Mouse (Mus musculus) midbrain, embryonic 16.5 days (tissue): ENCODE data around the gene Cphx1. TPM values are rescaled to one million over a fixed set of nuclear protein-coding genes. Genes with fewer than 3 reads are reported as not detected.
"Not testable (repeated sequence)": the region's sequence is repeated elsewhere in the genome, so short reads cannot be mapped to it uniquely, and the experiment has no call there.

Experiments used
- ATAC-seq: fragments of 200-750 bp; cut with Nextera tagmentation; 2 replicates; pipeline ENCODE4 v1.8.0; 2017; ENCODE audit warnings: moderate TSS enrichment
- H3K27ac ChIP-seq: fragments of 300-500 bp; sonication (generic); 2 replicates; pipeline ENCODE4 v1.5.1; 2014; ENCODE audit warnings: mild to moderate bottlenecking, low read length, mixed read lengths
- H3K27me3 ChIP-seq: fragments of 300-500 bp; sonication (generic); 2 replicates; pipeline ENCODE4 v1.6.1; 2014; ENCODE audit warnings: low read depth, low read length, mixed read lengths; ENCODE audit not compliant: control insufficient read depth, insufficient read depth
- H3K36me3 ChIP-seq: fragments of 300-500 bp; sonication (generic); 2 replicates; pipeline ENCODE4 v1.6.1; 2014; ENCODE audit warnings: mild to moderate bottlenecking, low read length, moderate library complexity, mixed read lengths; ENCODE audit not compliant: control insufficient read depth, insufficient read depth
- H3K4me1 ChIP-seq: fragments of 300-500 bp; sonication (generic); 2 replicates; pipeline ENCODE4 v1.6.1; 2014; ENCODE audit warnings: mild to moderate bottlenecking, low read length, mixed read lengths; ENCODE audit not compliant: control insufficient read depth, insufficient read depth
- H3K4me2 ChIP-seq: fragments of 300-500 bp; sonication (generic); 2 replicates; pipeline ENCODE4 v1.6.1; 2014; ENCODE audit warnings: mild to moderate bottlenecking, low read length, mixed read lengths
- H3K4me3 ChIP-seq: fragments of 300-500 bp; sonication (generic); 2 replicates; pipeline ENCODE4 v1.5.1; 2014; ENCODE audit warnings: low read depth, mild to moderate bottlenecking, low read length, moderate library complexity, mixed read lengths
- H3K9ac ChIP-seq: fragments of 300-500 bp; sonication (generic); 2 replicates; pipeline ENCODE4 v1.6.1; 2014; ENCODE audit warnings: low read depth, low read length, mixed read lengths
- H3K9me3 ChIP-seq: fragments of 300-500 bp; sonication (generic); replicated peaks from 2 replicates; pipeline ENCODE4 v1.6.1; 2014; ENCODE audit warnings: mild to moderate bottlenecking, low read length, mixed read lengths; ENCODE audit not compliant: control insufficient read depth, poor library complexity, severe bottlenecking
- WGBS: fragments of 180-500 bp; shearing (Covaris S2); extraction: QIAGEN DNeasy Blood & Tissue Kit; methylation state at CpG from one replicate; pipeline ENCODE4 v1.1.7; 2014; 5-methylcytosine and 5-hydroxymethylcytosine counted together
- polyA plus RNA-seq: library from polyadenylated mRNA; unstranded; fragments of >200 nt; fragmentation: Nextera tagmentation; extraction: Ambion mirVana; gene quantifications from 2 replicates; pipeline ENCODE4 v1.2.1, GENCODE M21; 2015

Gene Cphx1
- not detected in 2 replicates for polyA plus RNA-seq

DNA sequence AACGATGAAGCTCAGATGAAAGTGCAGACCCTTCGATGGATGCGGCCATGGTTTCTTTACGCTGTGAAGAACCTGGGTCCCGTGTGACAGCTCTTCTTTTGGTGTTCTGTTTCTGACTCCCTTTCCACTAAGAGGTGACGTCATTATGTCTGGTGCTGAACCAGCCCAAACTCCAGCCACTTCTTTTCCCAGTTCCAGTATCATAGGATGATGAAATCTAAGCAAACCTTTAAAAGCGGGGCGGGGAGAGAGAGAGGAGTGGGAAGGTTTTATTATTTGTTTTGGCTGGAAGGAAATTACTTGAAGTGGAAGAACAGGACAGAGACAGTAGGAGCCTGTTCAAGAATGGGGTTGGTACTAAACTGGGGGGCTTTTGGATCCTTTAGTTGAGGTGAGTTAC lies at the start of gene Cphx1:
Cphx1 (plus strand) TSS at position 301 of the 400 bp plus-strand sequence.
- H3K4me3 ChIP-seq, H3K4me2 ChIP-seq: not testable (repeated sequence)
- WGBS: no CpG with 5 or more reads among the region's 8 CpGs

DNA sequence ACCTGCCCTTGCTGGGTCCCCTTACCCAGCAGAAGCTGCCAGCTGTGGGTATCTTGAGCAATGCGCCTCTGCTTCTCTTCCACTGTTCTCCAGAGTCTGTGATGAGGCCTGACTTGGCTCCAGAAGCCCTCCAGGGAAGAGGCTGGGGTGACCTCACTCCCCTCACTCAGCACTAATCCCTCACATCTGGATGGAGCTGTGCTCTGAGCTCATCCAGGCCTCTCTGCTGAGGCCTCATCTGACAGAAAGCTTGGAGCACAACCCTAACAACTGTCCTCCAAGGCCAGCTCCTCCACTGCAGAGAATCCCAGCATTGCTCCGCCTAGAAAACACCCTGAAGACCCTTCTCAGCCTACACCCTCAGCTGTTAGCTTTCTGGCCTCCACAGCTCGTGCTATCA lies 43.5 kb upstream of the Cphx1 start:
- not testable (repeated sequence) for H3K27me3 ChIP-seq, H3K4me1 ChIP-seq, H3K36me3 ChIP-seq, H3K4me2 ChIP-seq, ATAC-seq, H3K27ac ChIP-seq, H3K9me3 ChIP-seq, H3K9ac ChIP-seq, H3K4me3 ChIP-seq
- no CpG with 5 or more reads among the region's 3 CpGs for WGBS

More for the DNA sequence above, at the start of gene Cphx1:
- H3K27ac ChIP-seq, ATAC-seq, H3K27me3 ChIP-seq, H3K36me3 ChIP-seq, H3K4me1 ChIP-seq, H3K9ac ChIP-seq, H3K9me3 ChIP-seq: not testable (repeated sequence)

DNA sequence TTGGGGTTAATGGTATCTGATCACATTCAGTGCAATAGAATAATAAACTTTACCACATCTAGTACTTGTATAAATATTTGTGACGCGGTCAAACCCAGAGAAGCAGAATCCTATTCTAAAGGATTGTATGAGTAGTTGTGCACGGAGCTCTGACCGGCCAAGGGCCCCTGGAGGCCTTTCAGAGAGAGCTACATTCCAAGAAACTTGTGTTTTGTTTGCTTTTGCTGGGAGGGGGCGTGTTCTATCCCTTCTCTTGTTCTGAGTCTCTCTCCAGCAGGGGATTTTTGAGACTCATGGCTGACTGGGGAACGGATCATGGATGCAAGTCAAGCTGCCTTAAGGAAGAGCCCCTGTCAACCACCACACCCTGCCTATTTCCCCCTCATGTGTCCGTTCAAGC lies 42.4 kb upstream of the Cphx1 start:
- no CpG with 5 or more reads among the region's 7 CpGs for WGBS
- not testable (repeated sequence) for H3K9me3 ChIP-seq, H3K36me3 ChIP-seq, H3K4me3 ChIP-seq, H3K27ac ChIP-seq, ATAC-seq, H3K27me3 ChIP-seq, H3K4me2 ChIP-seq, H3K9ac ChIP-seq, H3K4me1 ChIP-seq

DNA sequence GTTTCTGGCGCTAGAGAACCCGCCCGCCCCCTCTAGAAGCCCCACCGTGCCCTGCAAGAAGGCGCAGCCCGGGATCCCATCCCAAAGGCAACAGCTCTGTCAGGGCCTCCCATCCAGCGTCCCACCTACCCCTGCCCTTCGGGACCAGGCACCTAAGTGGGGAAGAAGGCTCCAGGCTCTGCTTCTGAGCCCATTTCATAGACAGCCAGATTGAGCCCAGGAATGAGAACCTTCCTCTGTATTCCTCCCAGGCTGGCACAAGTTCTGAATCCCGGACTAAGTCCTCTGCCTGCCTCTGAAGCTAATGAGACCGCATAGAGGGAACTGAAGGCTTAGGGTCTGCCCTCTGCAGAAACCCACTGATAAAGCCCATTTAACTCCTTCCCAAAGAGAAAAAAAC lies 35.1 kb upstream of the Cphx1 start, which contains the start of gene Plac9a:
Plac9a (minus strand) TSS at position 101 of the 400 bp plus-strand sequence.
- H3K4me1 ChIP-seq, H3K4me2 ChIP-seq, ATAC-seq, H3K27ac ChIP-seq, H3K27me3 ChIP-seq, H3K9me3 ChIP-seq, H3K4me3 ChIP-seq, H3K9ac ChIP-seq, H3K36me3 ChIP-seq: not testable (repeated sequence)
- no CpG with 5 or more reads among the region's 10 CpGs for WGBS

DNA sequence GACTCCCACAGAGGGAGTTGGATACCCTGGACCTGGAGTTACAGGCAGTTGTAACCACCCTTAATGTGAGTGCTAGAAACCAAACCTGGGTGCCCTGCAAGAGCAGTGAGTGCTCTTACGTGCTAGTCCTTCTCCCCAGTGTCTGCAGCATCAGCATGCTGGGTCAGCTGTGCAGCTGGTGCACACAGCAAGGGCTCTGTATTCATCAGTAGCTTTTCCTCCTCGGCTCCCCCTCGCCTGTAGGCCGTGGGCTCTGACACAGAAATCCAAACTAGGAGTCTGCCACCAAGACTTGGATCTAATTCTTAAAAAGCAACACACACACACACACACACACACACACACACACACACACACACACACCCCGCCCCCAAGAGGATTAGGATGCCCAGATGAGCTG lies 32.9 kb upstream of the Cphx1 start:
- H3K27me3 ChIP-seq, H3K9ac ChIP-seq, ATAC-seq, H3K4me1 ChIP-seq, H3K9me3 ChIP-seq, H3K4me3 ChIP-seq, H3K27ac ChIP-seq, H3K4me2 ChIP-seq, H3K36me3 ChIP-seq: not testable (repeated sequence)
- WGBS: no CpG with 5 or more reads among the region's 5 CpGs

DNA sequence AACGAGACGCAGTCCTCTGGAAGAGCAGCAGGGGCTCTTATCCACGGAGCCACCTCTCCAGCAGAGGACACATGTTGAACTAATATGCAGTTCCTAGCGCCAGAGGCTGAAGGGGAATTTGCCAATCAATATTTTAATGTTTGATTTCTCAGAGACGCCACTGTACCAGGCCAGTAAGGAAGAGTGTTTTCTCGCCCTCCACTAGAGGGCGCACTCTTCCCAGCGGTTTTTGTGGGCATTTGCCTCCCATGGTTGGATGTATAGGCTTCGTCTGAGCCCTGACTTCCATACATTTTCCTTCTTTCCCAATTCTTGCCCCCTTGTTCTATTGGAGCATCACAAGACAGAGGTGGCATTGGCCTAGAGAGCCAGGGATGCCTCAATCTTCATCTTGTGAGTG lies 30.8 kb upstream of the Cphx1 start:
- not testable (repeated sequence) for H3K9me3 ChIP-seq, ATAC-seq, H3K27me3 ChIP-seq, H3K4me1 ChIP-seq, H3K4me2 ChIP-seq, H3K36me3 ChIP-seq, H3K27ac ChIP-seq, H3K4me3 ChIP-seq, H3K9ac ChIP-seq
- no CpG with 5 or more reads among the region's 9 CpGs for WGBS

DNA sequence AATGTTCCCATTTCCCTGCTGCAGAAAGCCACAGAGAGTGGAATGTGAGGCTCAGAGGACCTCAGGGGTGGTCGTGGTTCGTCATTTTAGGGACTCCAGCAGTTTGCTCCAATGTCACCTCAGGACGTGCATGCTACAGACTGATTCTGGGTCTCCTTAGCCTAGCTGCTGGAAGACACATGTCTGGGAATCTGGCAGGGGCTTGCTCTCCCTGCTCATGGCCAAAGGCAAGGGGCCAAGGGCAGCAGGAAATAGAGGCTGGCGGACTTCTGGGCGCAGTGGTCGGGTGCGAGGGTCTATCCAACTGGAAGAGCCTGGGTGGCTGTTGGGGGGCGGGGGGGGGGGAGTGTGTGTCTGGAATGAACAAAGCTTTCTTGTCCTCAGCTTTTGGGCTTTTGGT lies 29.1 kb upstream of the Cphx1 start:
- H3K4me1 ChIP-seq, H3K4me3 ChIP-seq, H3K27ac ChIP-seq, H3K9me3 ChIP-seq, H3K36me3 ChIP-seq, ATAC-seq, H3K27me3 ChIP-seq, H3K4me2 ChIP-seq, H3K9ac ChIP-seq: not testable (repeated sequence)
- no CpG with 5 or more reads among the region's 8 CpGs for WGBS

DNA sequence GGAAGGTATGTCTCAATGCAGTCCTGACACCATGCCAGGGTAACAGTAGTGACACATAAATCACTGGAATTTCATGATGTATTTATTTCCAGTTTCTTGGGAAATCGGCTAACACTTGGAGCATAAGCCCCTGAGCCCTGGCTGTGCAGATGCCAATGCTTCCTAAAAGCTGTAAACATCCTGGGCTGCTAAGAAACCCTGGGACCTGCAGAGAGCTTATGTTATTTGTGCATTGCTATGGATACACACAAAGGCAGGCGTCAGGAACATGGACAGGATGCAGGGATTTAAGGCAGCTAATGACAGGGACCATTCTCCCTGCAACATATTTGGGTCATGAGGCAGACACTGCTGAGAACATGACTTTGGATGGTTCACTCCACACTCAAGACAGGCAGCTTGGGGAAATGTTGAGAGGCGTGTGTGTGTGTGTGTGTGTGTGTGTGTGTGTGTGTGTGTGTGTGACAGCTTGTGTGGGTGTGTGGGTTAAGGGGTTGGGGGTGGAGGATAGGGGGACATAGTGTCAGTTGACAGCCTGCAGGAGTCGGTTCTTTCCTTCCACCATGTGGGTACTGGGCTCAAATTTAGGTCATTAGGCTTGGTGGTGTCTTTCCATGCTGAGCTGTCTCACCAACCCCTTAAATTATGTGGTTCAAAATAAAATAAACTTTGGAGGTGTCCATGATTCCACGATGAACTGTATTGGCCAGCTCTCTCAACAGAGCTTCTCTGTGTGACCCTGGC lies 19.5 kb upstream of the Cphx1 start:
- no CpG with 5 or more reads among the region's 5 CpGs for WGBS
- ATAC-seq, H3K9ac ChIP-seq, H3K27ac ChIP-seq, H3K36me3 ChIP-seq, H3K4me1 ChIP-seq, H3K27me3 ChIP-seq, H3K4me2 ChIP-seq, H3K4me3 ChIP-seq, H3K9me3 ChIP-seq: not testable (repeated sequence)

DNA sequence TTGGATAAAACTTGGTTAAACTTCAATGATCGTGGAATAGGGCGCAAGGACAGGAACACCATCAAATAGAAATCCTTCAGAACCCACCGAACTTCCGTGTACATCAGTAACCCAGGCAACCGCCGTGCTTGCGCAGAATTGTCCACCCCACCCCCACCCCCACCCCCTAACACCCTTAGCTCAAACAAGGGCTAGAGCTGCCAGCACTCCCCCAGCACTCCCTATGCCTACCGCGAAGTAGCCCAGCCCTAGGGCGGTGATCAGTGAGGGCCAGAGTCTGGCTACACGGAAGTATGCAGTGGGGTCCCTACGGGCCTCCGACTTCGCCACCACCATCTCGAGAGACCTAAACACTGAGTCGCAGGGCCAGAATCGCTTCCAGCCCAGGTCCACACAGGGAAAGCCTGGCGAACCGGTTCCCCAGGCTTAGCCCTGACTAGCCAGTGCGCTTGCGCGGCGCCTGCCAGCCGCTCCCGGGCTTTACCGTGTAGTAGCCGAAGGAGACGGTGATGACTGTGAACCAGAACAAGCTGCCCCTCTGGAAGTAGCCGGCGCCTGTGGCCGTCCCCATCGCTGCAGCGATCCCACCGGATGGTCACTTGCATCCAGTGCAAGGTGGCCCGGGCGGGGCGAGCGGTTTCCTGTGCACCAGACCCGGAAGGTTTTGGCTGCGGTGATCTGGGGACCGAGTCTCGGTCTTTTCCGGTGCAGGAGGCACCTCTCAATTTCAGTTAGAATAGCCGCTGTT lies 11.1 kb upstream of the Cphx1 start:
- not testable (repeated sequence) for H3K9me3 ChIP-seq, H3K9ac ChIP-seq, H3K4me1 ChIP-seq, H3K36me3 ChIP-seq, H3K27ac ChIP-seq, H3K27me3 ChIP-seq, H3K4me2 ChIP-seq, H3K4me3 ChIP-seq
- ATAC-seq: peak; percentile 92
- WGBS: no CpG with 5 or more reads among the region's 44 CpGs
